Mouse (Mus musculus) right cerebral cortex, postnatal 4 days (tissue): ENCODE data around the gene Coro2b.
A peak's percentile ranks its signal among the peaks of the same experiment; 100 is the strongest.

Source experiments
- DNase-seq: peaks from one replicate; pipeline ENCODE4 v3.0.0-alpha.2; 2022

Coro2b gene

GRCm38 (mm10) chr9:62432261-62433060 lies 104.4 kb downstream of the Coro2b start:
- no peak for DNase-seq

- DNase-seq: no peak
These were observed 106.1 kb downstream of the Coro2b start for GRCm38 (mm10) chr9:62430741-62431140.

DNA sequence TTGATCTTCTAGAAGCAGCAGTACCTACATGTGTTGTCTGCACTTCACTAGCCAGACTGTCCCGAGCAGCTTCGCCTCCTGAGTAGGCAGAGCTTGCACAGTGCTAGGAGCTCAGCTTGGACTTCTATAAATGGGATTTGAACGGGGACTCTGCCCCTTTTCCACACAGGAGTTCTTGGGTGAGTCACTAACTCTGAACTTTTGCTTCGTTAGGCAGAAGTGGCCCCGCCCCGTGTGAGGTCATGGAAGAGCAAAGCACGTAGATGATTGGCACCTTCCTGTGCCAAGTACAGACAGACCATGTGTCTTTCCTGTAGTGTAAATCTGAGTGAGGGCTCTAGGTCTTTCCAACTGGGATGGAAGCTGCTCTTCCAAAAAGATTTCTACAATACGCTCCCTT lies 109.8 kb downstream of the Coro2b start:
- no peak for DNase-seq

- DNase-seq: no peak
These were observed 110.3 kb downstream of the Coro2b start for GRCm38 (mm10) chr9:62426531-62426930.

DNA sequence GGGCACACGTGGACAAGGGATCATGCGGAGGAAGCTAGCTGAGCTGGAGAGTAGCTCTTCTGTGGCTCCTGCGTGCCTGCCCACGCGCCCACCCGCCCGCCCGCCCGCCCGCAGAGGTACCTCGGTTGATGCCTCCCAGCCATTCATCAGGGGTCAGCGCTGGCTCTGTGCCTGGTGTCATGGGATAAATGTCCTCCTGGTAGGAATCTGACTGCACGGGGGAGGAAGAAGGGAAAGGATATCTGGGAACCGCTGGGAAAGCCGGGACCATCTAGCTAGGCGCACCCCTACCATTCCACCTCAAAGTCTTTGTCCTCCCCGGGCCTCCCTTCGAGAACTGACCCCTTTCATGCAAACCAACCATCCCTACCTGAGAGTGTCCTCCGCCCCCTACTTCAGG lies 110.8 kb downstream of the Coro2b start:
- DNase-seq: no peak

GRCm38 (mm10) chr9:62425265-62425664 lies 111.6 kb downstream of the Coro2b start:
- no peak for DNase-seq

DNA sequence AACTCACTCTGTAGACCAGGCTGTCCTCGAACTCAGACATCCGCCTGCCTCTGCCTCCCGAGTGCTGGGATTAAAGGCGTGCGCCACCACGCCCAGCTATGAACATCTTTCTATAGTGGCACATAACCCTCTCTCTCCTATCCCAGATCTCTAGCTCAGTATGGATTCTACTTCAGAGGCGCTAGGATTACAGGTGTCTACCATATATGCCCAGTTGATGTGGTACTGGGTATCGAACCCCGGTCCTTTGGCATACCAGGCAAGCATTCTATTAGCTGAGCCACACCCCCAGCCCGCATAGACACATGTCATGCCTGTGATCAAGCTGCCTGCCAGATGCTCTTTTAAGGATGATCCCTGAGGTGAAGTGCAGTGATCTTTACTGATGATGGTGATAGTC lies 113.0 kb downstream of the Coro2b start:
- DNase-seq: no peak

DNA sequence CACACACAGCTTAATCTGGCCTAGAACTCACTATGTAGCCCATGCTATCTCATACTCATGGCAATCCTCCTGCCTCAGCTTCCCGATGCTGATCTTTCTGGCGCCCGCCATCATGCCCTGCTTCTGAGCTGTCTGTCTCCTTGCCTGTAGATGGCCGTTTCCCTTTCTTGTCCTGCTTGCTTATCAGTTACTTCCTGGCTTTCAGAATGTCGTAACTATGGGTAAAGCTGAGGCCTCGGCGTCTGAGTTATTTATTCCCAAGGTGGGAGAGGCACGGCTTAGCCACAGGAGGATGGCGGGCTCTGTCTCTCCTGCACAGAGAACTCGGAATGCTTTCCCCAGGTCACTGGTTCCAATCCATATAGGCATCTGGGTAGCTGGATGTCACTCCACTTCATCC lies 113.9 kb downstream of the Coro2b start:
- no peak for DNase-seq

- DNase-seq: no peak
These were observed 114.9 kb downstream of the Coro2b start for GRCm38 (mm10) chr9:62421911-62422310.

DNA sequence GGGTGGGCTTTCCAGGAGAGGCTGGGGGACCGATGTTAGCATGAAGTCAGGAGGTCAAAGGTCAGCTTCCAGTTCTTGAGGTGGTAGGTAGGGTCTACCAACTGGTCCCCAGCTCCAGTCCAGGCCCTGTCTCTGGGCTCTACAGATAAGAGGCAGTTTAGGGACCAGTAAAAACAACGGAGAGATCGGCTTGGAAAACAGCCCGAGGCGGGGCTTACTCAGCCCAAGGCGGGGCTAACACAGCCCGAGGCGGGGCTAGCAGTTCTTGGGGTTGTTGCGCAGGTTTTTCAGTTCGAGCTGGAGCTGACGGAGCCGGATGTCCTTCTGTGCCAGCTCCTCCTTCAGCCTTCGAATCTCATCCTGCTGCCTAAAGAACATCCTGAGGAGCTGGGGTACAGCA lies 115.8 kb downstream of the Coro2b start:
- DNase-seq: peak; percentile 54

GRCm38 (mm10) chr9:62420261-62420917 lies 116.5 kb downstream of the Coro2b start:
- no peak for DNase-seq

GRCm38 (mm10) chr9:62418742-62419141 lies 118.1 kb downstream of the Coro2b start:
- no peak for DNase-seq

GRCm38 (mm10) chr9:62407357-62408146 lies 129.3 kb downstream of the Coro2b start:
- no peak for DNase-seq

- no peak for DNase-seq
These were observed 130.3 kb downstream of the Coro2b start for GRCm38 (mm10) chr9:62406423-62407013.

DNA sequence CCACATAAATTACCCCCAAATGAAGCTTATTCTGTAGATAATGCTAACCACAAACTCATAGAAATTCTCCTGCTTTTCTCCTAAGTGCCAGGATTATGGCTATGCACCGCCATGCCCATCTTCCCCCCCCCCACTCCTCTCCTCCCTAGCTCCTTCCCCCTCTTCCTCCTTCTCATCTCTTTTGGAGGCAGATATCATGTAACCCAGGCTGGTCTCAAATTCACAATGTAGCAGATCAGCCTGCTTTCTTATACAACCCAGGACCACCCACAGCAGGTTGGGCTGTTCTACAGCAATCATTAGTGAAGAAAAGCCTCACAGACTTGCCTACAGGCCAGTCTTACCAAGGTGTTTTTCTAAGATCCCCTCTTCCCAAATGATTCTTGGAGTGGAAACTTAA lies 135.3 kb downstream of the Coro2b start:
- no peak for DNase-seq

DNA sequence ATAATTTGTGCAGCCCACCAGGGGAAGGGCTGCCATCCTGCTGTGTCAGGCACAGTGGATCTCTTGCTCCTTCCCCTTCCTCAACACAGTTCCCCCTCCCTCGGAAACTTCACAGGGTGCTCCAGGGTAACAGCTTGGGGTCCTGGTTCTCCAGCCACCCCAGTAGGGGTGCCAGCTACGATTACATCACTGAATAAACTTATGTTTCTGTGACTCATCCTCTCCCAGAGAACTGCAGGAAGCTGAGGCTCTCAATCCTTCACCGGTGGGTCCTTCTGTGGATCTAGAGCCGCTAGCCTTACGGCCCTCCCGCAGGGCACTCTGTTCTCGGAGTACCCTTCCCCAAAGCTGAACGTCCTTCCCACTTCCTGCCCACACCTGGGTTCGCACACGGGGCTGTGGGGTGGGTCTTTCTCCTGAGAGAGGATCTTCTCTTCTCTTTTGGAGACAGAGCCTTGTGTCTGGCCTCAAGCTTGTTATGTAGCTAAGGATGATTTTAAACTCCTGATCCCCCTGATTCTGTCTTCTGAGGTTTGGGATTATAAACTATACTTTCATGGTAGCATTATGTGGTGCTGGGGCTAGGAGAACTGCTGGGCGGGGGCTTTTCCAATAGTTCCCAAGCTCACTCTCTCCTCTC lies 136.2 kb downstream of the Coro2b start:
- no peak for DNase-seq

DNA sequence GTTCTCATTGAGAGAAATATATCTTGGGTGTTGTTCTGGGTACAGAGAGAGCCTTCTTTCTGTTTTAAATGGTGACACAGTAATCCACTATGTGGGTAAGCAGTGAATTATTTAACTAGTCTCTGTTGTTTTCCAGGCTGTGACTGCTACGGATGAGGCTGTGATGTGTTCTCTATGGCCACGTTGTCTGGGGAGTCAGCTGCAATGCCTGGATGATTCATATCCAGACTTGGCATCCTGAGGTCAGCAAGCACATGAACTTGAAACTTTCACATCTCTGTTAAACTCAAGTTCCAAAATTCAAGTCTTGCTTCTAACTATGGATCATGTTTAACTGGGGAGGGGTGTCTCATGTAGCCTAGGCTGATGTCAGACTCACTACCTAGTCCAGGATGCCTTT lies 142.7 kb downstream of the Coro2b start:
- no peak for DNase-seq

DNA sequence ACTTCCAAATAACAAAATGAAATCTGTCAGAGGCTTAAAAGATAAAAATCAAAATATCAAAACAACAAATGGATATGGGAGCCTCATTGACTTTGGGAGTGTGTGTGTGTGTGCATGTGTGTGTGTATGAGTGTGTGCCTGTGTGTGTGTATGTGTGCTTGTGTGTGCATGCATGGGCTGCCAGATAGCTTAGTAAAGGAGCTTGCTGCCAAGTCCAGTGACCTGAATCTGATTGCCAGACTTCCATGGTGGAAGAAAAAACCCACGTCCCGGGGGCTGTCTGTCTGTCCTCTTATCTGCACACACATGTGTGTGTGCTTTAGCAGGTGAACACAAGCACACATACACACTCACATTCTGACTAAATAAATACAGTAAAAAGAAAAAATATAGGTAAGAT lies 143.3 kb downstream of the Coro2b start:
- DNase-seq: no peak

- no peak for DNase-seq
These were observed 147.1 kb downstream of the Coro2b start for GRCm38 (mm10) chr9:62389735-62390134.

- no peak for DNase-seq
These were observed 150.9 kb downstream of the Coro2b start for GRCm38 (mm10) chr9:62385727-62386518.

DNA sequence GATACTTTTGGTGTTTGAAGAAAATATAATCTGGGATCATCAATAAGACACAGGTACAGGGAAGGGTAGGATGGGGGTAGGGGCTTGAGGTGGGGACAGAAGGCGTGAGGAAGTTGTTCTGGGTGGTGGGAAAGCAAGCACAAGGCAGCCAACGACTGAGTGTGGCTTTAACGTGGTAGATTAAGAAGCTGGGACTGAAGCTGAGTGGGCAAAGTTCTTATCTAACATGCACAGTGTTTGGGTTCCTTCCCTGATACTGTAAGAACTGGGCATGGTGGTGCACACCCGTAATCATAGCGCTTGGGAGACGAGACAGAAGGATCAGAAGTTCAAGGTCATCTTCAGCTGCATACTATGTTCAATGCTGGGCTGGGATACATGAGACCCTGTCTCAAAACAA lies 151.8 kb downstream of the Coro2b start:
- DNase-seq: no peak

DNA sequence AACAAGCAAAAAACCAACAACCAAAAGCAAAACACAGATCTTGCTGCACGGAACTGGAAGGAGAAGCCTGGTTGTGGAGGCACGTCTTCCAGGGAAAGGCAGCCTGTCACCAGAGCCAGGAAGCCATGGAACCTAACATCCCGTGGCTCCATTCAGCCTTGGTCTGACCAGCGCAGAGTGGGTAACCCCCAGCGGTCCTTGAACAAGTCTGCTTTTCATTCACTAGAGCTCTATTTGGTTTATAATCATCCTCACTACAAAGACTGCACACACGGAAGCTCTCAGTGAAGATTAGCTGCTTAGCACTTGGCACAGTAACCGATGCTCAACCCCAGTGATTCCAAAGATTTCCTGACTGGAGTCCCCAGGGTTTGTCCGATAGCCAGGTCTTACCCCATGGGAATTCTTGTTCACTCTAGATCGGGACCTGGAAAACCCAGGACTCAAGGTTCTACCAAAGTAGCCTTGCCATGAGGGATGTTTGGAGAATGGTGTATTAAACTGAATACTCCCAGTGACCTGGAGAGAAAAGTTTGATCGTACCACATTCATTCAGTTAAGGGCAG lies 154.2 kb downstream of the Coro2b start:
- DNase-seq: no peak
